Mouse (Mus musculus) kidney, adult 9 months (tissue): Measurements from ENCODE around the gene Zfp229.
"Not testable (repeated sequence)": the region's sequence is repeated elsewhere in the genome, so short reads cannot be mapped to it uniquely, and the experiment has no call there.

Experiments
- DNase-seq: peaks from one replicate; pipeline ENCODE4 v3.0.0; 2022

Gene Zfp229

GRCm38 (mm10) chr17:21730495-21730894, at the start of gene Zfp229:
TSS of gene Zfp229 (plus strand) at chr17:21730795.
- not testable (repeated sequence) for DNase-seq

GRCm38 (mm10) chr17:21691560-21691959, 39.0 kb upstream of the Zfp229 start, which contains the start of gene Gm10226:
TSS of gene Gm10226 (plus strand) at chr17:21691860.
- no peak for DNase-seq

- DNase-seq, result no peak
These were observed 37.3 kb upstream of the Zfp229 start for GRCm38 (mm10) chr17:21693342-21693741.

GRCm38 (mm10) chr17:21696073-21696472, 34.5 kb upstream of the Zfp229 start:
- no peak for DNase-seq

GRCm38 (mm10) chr17:21702281-21703240, 28.0 kb upstream of the Zfp229 start:
- no peak for DNase-seq

- DNase-seq, result no peak
These were observed 27.2 kb upstream of the Zfp229 start for GRCm38 (mm10) chr17:21703414-21703813.

GRCm38 (mm10) chr17:21707343-21707996, 23.1 kb upstream of the Zfp229 start, which contains the start of gene Zfp760:
TSS of gene Zfp760 (plus strand) at chr17:21707741.
- peak; percentile 94 for DNase-seq

GRCm38 (mm10) chr17:21708401-21708800, 22.2 kb upstream of the Zfp229 start:
- no peak for DNase-seq

GRCm38 (mm10) chr17:21733049-21733448, 2.5 kb downstream of the Zfp229 start:
- DNase-seq, result no peak

- DNase-seq, result peak; percentile 87
These were observed 3.0 kb downstream of the Zfp229 start for GRCm38 (mm10) chr17:21733529-21734031.

GRCm38 (mm10) chr17:21752791-21753190, 22.2 kb downstream of the Zfp229 start:
- DNase-seq, result no peak

GRCm38 (mm10) chr17:21753342-21754208, 23.0 kb downstream of the Zfp229 start:
- peak; percentile 7 for DNase-seq

- no peak for DNase-seq
These were observed 39.7 kb downstream of the Zfp229 start for GRCm38 (mm10) chr17:21770336-21770735.

GRCm38 (mm10) chr17:21792256-21792655, 61.7 kb downstream of the Zfp229 start:
- DNase-seq, result no peak

- DNase-seq, result not testable (repeated sequence)
These were observed 70.8 kb downstream of the Zfp229 start for GRCm38 (mm10) chr17:21801373-21801772.
